Mouse (Mus musculus) ES-CJ7 (cell line): Measurements from ENCODE around the gene 9530068E07Rik.
"Not testable (repeated sequence)": the region's sequence is repeated elsewhere in the genome, so short reads cannot be mapped to it uniquely, and the experiment has no call there.

ENCODE experiments used
- DNase-seq: peaks from one replicate; pipeline ENCODE4 v3.0.0; 2011; ENCODE audit warnings: low read depth, low spot score

Gene 9530068E07Rik

GRCm38 (mm10) chr11:52395940-52396596 is at the start of gene 9530068E07Rik:
Gene 9530068E07Rik (plus strand): TSS chr11:52396428.
- DNase-seq, result peak; percentile 96

GRCm38 (mm10) chr11:52346635-52347005 is 49.6 kb upstream of the 9530068E07Rik start:
- peak; percentile 96 for DNase-seq

- DNase-seq, result no peak
Measured at GRCm38 (mm10) chr11:52348156-52348555, 48.1 kb upstream of the 9530068E07Rik start.

- DNase-seq, result peak; percentile 81
Measured at GRCm38 (mm10) chr11:52348724-52349123, 47.5 kb upstream of the 9530068E07Rik start.

GRCm38 (mm10) chr11:52350924-52351323 is 45.3 kb upstream of the 9530068E07Rik start:
- DNase-seq, result peak; percentile 88

GRCm38 (mm10) chr11:52352271-52352670 is 44.0 kb upstream of the 9530068E07Rik start:
- DNase-seq, result no peak

- DNase-seq, result peak; percentile 60
Measured at GRCm38 (mm10) chr11:52354644-52355043, 41.6 kb upstream of the 9530068E07Rik start.

GRCm38 (mm10) chr11:52355601-52356000 is 40.6 kb upstream of the 9530068E07Rik start:
- peak; percentile 49 for DNase-seq

GRCm38 (mm10) chr11:52357091-52357490 is 39.1 kb upstream of the 9530068E07Rik start:
- DNase-seq, result not testable (repeated sequence)

- peak; percentile 81 for DNase-seq
Measured at GRCm38 (mm10) chr11:52358520-52358919, 37.7 kb upstream of the 9530068E07Rik start.

- peak; percentile 95 for DNase-seq
Measured at GRCm38 (mm10) chr11:52359686-52360470, 36.4 kb upstream of the 9530068E07Rik start.

GRCm38 (mm10) chr11:52360471-52361277 is 35.6 kb upstream of the 9530068E07Rik start, which contains the start of gene Vdac1:
Gene Vdac1 (plus strand): TSS chr11:52360860.
- DNase-seq, result peak; percentile 86

- no peak for DNase-seq
Measured at GRCm38 (mm10) chr11:52361287-52361921, 34.8 kb upstream of the 9530068E07Rik start.

GRCm38 (mm10) chr11:52364376-52364775 is 31.9 kb upstream of the 9530068E07Rik start:
- peak; percentile 87 for DNase-seq

- DNase-seq, result no peak
Measured at GRCm38 (mm10) chr11:52365143-52365542, 31.1 kb upstream of the 9530068E07Rik start.

- DNase-seq, result no peak
Measured at GRCm38 (mm10) chr11:52366358-52366757, 29.9 kb upstream of the 9530068E07Rik start.

- peak; percentile 57 for DNase-seq
Measured at GRCm38 (mm10) chr11:52368176-52368985, 27.8 kb upstream of the 9530068E07Rik start.

GRCm38 (mm10) chr11:52369252-52370134 is 26.7 kb upstream of the 9530068E07Rik start:
- peak; percentile 57 for DNase-seq

- DNase-seq, result peak; percentile 44
Measured at GRCm38 (mm10) chr11:52370135-52370452, 26.1 kb upstream of the 9530068E07Rik start.

GRCm38 (mm10) chr11:52370538-52370937 is 25.7 kb upstream of the 9530068E07Rik start:
- peak; percentile 84 for DNase-seq
